Mouse (Mus musculus) ovary, postnatal 10 days (tissue): Measurements from ENCODE around the gene Hist1h2ac.
A peak's percentile ranks its signal among the peaks of the same experiment; 100 is the strongest.
"Not testable (repeated sequence)": the region's sequence is repeated elsewhere in the genome, so short reads cannot be mapped to it uniquely, and the experiment has no call there.

Experiments used
- DNase-seq: peaks from one replicate; pipeline ENCODE4 v3.0.0; 2022; ENCODE audit warnings: low spot score

Hist1h2ac gene

DNA sequence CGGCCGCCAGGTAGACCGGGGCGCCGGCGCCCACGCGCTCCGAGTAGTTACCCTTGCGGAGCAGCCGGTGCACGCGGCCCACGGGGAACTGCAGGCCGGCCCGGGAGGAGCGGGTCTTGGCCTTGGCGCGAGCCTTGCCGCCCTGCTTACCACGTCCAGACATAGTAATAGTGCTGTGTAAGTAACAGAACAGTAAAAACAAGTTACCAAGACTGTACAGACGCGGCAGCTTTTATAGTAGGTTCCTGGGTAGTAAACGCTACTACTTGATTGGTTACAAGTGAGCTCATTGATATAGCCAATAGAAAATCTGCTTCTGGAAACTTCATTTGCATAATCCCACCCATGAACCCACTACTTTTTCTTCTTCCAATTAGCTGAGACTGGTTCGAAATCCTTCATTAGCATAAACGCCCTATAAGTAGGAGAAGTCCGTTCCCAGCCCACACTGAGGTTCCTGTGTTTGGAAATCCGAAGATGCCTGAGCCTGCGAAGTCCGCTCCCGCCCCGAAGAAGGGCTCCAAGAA, at the start of gene Hist1h2ac, which contains the start of gene Hist1h2bc:
Hist1h2ac (minus strand) TSS at position 194 of the 527 bp plus-strand sequence.
Hist1h2bc (plus strand) TSS at position 445 of the 527 bp plus-strand sequence.
- peak; percentile 74 for DNase-seq

- no peak for DNase-seq
These were observed 48.5 kb upstream of the Hist1h2ac start for GRCm38 (mm10) chr13:23732156-23732804.

DNA sequence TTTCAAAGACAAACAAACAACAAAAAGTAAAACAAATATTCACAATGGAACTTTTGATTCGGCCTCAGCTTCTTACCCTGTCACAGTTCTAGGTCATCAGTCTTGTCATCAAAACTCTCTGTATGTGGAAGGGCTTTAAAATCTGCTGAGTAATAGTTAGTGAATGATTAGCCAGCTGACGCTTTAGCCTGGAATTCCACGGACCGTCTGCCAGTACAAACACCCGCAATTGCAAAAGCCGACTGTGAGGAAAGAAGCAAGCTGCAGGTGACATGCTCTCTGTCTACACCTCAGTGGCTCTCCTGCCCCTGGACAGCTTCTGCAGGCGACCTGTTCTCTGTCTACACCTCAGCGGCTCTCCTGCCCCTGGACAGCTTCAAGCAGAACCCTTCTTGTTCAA, 46.7 kb upstream of the Hist1h2ac start:
- DNase-seq: no peak

- no peak for DNase-seq
These were observed 46.0 kb upstream of the Hist1h2ac start for GRCm38 (mm10) chr13:23729706-23730105.

DNA sequence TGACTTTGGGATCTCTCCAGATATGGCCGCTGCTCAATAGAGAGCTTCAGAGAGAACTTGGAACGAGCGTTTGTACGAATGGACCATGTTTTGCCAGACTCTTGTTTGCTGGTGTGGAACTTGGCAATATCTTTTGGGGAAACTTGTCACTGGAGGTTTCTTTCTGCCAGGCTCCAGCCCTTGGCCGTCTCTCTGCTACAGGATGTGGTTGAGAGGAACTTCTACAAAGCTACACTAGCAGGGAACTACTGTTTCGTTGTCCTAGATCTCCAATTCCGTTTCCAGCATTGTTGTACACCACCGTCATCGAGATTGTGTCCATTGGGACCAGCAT, 45.4 kb upstream of the Hist1h2ac start:
- no peak for DNase-seq

DNA sequence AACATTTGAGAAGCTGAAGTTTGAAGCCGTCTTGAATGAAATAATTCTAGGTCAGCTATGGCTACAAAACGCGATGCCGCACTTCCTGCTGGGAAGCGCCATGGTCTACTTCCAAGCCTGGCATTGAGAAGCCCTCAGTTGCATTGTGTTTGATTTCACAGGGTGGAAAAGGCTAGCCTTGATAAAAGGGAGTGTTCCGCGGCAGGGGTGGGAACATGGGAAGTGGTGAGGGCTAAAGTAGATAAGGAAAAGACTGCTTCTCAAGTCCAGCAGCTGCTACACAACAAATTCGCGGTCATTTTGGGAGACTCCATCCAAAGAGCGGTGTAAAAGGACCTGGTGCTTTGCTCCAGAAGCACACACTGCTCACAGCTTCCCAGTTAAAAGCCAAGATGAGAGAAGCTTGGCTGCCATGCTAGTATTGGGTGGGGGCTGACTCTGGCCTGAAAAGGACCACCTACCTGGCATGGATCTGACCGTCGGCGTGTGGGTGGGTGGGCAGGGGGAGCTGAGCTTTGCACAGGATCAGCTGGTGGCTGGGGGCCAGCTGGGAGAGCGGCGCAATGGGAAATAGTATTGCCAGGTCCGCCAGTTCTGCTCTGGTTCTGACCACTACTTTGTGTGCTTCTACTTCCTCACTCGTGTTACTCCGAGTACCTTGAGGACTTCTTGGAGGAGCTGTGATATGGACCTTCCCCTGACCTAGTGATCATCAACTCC, 44.9 kb upstream of the Hist1h2ac start:
- no peak for DNase-seq

DNA sequence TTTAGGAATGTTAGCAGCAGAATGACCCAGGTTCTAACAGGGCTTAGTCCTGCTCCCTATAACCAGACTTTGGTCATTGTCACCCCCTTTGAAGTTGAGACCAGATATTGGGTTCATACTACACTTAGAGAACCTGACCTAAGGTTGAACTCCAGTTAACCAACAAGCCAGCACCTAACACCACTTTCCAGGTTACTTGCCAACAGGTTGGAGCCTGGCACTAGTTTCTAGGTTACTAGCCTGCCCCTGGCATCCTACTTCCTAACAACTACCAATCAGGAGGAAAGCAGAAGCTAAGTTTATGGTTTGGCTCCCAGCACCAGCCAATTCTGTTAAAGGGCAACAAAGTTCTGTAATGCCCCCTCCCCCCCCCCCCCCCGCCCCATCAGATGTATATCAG, 41.5 kb upstream of the Hist1h2ac start:
- DNase-seq: no peak

DNA sequence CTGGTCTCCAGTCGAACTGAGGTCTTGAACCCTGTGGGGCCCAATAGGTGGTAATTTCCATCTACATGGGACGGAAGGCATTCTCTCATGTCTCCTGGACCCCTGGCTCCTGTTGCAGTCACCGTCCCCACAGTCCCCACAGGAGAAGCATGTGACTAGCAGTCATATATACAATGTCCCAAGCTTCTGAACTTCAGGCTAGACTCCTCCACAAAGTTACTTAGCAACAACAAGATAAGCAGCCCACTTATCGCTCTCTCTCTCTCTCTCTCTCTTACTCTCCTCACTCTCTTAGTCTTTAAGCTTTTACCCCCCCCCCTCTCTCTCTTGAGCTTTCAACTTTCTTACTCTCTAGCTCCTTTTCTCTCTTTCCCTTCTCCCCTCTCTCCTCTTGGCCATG, 40.5 kb upstream of the Hist1h2ac start:
- no peak for DNase-seq

GRCm38 (mm10) chr13:23717593-23718245, 34.0 kb upstream of the Hist1h2ac start:
- not testable (repeated sequence) for DNase-seq

GRCm38 (mm10) chr13:23717176-23717575, 33.4 kb upstream of the Hist1h2ac start:
- no peak for DNase-seq

DNA sequence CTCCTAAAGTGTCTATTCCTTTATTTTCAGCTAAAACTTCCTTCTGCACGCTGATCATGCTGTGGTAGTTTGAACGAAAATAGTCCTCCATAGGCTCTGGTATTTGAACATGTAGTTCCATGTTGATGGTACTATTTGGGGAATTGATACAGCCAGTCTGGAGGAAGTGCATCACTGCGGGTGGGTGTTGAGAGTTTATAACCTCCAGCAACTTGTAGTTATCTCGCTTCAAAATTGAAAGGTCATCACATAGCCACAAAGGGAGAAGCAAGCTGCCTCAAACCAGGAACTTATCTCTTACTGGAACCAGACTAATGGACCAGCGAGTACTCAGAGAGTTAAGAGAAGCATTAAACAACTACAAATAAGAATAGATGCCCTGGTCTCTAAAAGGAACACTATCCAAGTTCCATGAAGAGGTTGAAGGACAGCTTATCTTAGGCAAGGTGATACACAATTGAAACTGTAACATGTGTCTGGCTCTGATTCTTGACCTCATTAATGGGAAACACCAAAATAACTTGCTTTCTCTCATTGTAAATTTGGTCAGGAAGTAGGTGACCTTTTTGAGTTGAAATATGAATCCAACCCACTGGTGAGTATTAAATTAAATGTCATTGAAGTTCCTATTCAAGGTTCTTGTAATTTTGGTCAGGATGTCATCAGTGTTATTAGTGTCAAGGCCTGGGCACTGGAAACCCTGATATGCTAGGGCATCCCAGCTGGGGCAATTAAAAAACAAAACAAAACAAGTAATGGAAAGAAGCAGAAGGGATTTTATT, 32.7 kb upstream of the Hist1h2ac start:
- DNase-seq: no peak

DNA sequence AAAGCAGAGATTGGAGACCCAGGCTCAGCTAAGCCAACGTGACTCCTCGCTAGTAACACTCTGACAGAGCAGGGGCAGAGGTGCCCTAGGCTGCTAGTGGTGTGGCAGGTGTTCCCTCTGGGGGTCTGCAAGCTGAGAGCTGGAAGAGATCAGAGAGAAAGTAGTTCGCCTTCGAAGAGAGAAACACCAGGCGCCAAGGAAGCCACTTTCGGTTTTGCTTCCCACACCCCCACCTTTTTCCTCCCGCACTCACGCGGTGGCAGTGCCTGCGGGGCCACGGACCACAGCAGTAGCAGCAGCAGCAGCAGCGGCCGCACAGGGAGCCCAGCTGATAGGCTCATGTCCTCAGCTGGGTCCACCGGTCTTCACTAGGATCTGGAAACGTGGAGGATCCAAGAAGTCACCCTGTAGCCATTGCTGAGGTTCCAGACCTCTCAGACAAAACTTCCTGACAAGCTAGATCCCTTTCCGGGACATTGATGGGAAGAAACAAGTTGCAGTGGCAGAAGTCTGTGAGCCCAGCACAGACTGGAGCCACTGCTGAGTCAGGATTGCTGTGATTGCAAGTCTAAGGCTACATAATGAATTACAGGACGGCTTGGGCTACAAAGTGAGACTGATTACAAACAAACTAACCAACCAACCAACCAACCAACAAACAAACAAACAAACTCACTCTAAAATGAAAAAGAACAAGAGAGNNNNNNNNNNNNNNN, 26.8 kb upstream of the Hist1h2ac start, which contains the start of gene Hfe:
Hfe (minus strand) TSS at position 481 of the 716 bp plus-strand sequence.
- DNase-seq: peak; percentile 28

DNA sequence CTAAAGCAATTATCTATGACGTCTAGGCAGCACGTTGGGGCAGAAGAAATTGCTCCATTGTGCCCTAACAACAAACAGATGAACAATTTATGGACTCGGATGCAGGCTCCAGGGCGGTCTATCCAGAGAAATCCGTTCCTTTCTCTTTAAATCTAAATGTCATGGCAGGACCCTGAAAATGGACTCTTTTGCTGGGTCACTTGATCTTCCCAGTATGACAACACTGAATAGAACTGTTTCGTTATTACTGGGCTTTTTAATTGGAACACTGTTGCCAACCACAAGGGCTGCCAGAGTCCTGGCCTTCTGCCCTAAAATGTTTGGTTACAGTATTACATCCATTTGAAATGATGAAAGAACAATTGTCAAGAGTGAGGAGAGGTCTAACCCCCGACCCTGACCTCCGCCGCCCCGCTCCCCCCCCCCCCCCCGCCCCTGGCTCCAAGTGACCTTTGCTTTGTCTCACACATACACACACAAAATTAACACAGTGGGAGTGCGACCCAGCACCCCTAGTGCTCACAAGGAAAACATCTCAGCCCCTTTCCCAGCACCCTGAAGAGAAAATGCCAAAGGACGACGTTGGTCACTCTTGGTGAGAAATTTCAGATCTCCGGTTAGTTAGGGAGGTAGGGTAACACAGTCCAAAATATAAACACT, 26.1 kb upstream of the Hist1h2ac start:
- DNase-seq: no peak

GRCm38 (mm10) chr13:23708654-23709053, 24.9 kb upstream of the Hist1h2ac start:
- DNase-seq: no peak

- DNase-seq: no peak
These were observed 24.3 kb upstream of the Hist1h2ac start for GRCm38 (mm10) chr13:23708041-23708440.

GRCm38 (mm10) chr13:23706771-23707170, 23.0 kb upstream of the Hist1h2ac start:
- DNase-seq: no peak

GRCm38 (mm10) chr13:23705751-23706356, 22.1 kb upstream of the Hist1h2ac start:
- no peak for DNase-seq

GRCm38 (mm10) chr13:23702801-23703200, 19.1 kb upstream of the Hist1h2ac start:
- DNase-seq: not testable (repeated sequence)

GRCm38 (mm10) chr13:23702220-23702619, 18.5 kb upstream of the Hist1h2ac start:
- DNase-seq: no peak

- DNase-seq: no peak
These were observed 17.2 kb upstream of the Hist1h2ac start for GRCm38 (mm10) chr13:23700786-23701520.
